Mouse (Mus musculus) CH12.LX (cell line): Measurements from ENCODE around the gene Gpr157.

Experiments used
- CHD1 ChIP-seq: IDR thresholded peaks from 2 replicates; pipeline ENCODE4 v1.6.1; 2012; ENCODE audit warnings: low read depth, low read length, improper control_type of control experiment, inconsistent platforms
- CTCF ChIP-seq, 2 experiments: IDR thresholded peaks in 1 of 2; conservative IDR thresholded peaks in 1 of 2; 2 replicates each; pipeline ENCODE4 v1.5.1; 2011 to 2012; ENCODE audit warnings: low read depth in 2 of 2, low read length in 2 of 2, improper control_type of control experiment in 1 of 2, inconsistent platforms in 1 of 2, mild to moderate bottlenecking in 1 of 2, moderate library complexity in 1 of 2
- GABPA ChIP-seq: IDR thresholded peaks from 2 replicates; pipeline ENCODE4 v1.6.1; 2012; ENCODE audit warnings: low read depth, low read length, improper control_type of control experiment, inconsistent platforms; ENCODE audit not compliant: insufficient replicate concordance
- MAZ ChIP-seq: IDR thresholded peaks from 2 replicates; pipeline ENCODE4 v1.6.1; 2012; ENCODE audit warnings: low read depth, mild to moderate bottlenecking, inconsistent platforms, low read length, improper control_type of control experiment, moderate library complexity
- POLR2AphosphoS2 ChIP-seq: IDR thresholded peaks from 2 replicates; pipeline ENCODE4 v1.6.1; 2011; ENCODE audit warnings: low read depth, low read length, improper control_type of control experiment
- RCOR1 ChIP-seq: conservative IDR thresholded peaks from 2 replicates; pipeline ENCODE4 v1.6.1; 2012; ENCODE audit warnings: low read depth, mild to moderate bottlenecking, inconsistent platforms, low read length, improper control_type of control experiment
- TBP ChIP-seq: conservative IDR thresholded peaks from 2 replicates; pipeline ENCODE4 v1.6.1; 2011; ENCODE audit warnings: low read depth, low read length, improper control_type of control experiment
- UBTF ChIP-seq: IDR thresholded peaks from 2 replicates; pipeline ENCODE4 v1.6.1; 2012; ENCODE audit warnings: low read depth, mild to moderate bottlenecking, inconsistent platforms, low read length, improper control_type of control experiment, moderate library complexity
- USF1 ChIP-seq: IDR thresholded peaks from 2 replicates; pipeline ENCODE4 v1.6.1; 2014; ENCODE audit warnings: low read depth, mild to moderate bottlenecking, inconsistent platforms, low read length, improper control_type of control experiment
- ZC3H11A ChIP-seq: IDR thresholded peaks from 2 replicates; pipeline ENCODE4 v1.6.1; 2012; ENCODE audit warnings: low read depth, mild to moderate bottlenecking, inconsistent platforms, low read length, improper control_type of control experiment
- ZKSCAN1 ChIP-seq: IDR thresholded peaks from 2 replicates; pipeline ENCODE4 v1.6.1; 2012; ENCODE audit warnings: low read depth, inconsistent platforms, low read length, improper control_type of control experiment, borderline replicate concordance
- ZMIZ1 ChIP-seq: IDR thresholded peaks from 2 replicates; pipeline ENCODE4 v1.6.1; 2012; ENCODE audit warnings: low read depth, mild to moderate bottlenecking, inconsistent platforms, low read length, improper control_type of control experiment

DNA sequence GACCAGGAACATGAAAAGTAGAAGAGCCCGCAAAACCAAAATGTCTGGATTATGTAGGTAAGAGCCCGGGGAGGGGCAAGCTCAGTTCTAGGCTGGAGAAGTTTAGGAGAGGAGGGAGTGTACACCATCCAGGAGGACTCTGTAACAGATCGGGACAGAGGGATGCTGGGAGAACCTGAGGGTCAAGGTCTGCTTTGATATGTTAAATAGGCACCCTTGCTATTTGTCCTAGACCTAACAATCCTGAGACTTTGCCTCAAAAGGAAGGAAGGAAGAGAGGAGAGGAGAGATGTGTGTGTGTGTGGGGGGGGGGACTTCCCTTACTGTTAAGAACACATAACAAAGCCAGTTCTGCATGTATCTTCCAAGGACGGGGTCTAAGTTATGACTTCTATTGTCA is 68.1 kb downstream of the Gpr157 start:
- no peak for TF ChIP-seq CTCF (conservative IDR thresholded peaks at IDR 0.05 in 1 of 2, IDR thresholded peaks at IDR 0.05 in 1 of 2; ENCODE audit: low read depth in 2 of 2, low read length in 2 of 2)
- no peak for TF ChIP-seq MAZ
- no peak for TF ChIP-seq POLR2AphosphoS2
- TF ChIP-seq GABPA = no peak
- TF ChIP-seq RCOR1 = no peak
- no peak for TF ChIP-seq TBP
- no peak for TF ChIP-seq CHD1
- TF ChIP-seq USF1 = no peak
- no peak for TF ChIP-seq ZMIZ1
- TF ChIP-seq UBTF = no peak
- no peak for TF ChIP-seq ZC3H11A
- no peak for TF ChIP-seq ZKSCAN1
